Mouse (Mus musculus) CH12.LX (cell line): ENCODE data around the gene Ctsq. TPM values are rescaled to one million over a fixed set of nuclear protein-coding genes. Genes with fewer than 3 reads are reported as not detected.
"Not testable (repeated sequence)": the region's sequence is repeated elsewhere in the genome, so short reads cannot be mapped to it uniquely, and the experiment has no call there.

Experiments
- DNase-seq: peaks from one replicate; pipeline ENCODE4 v3.0.0-alpha.2; 2013; ENCODE audit errors: extremely low read depth
- H3K27ac ChIP-seq: 2 replicates; pipeline ENCODE4 v1.5.1; 2012; ENCODE audit warnings: low read depth, mild to moderate bottlenecking, control low read depth, moderate library complexity; ENCODE audit not compliant: insufficient read depth
- H3K27me3 ChIP-seq: replicated peaks from 2 replicates; pipeline ENCODE3; 2012; ENCODE audit warnings: inconsistent platforms
- H3K36me3 ChIP-seq, 2 experiments: replicated peaks in 1 of 2; 2 replicates each; pipeline versions ENCODE3 to v1.6.1; 2012; ENCODE audit warnings: inconsistent platforms in 1 of 2, low read length in 1 of 2, mild to moderate bottlenecking in 1 of 2, mixed read lengths in 1 of 2, moderate library complexity in 1 of 2; ENCODE audit not compliant: control insufficient read depth in 1 of 2, insufficient read depth in 1 of 2
- H3K4me1 ChIP-seq, 2 experiments: 2 replicates each; pipeline ENCODE4 v1.6.1; 2012; ENCODE audit warnings: inconsistent platforms in 1 of 2, moderate library complexity in 1 of 2; ENCODE audit not compliant: insufficient read depth in 2 of 2, control insufficient read depth in 1 of 2
- H3K4me2 ChIP-seq: 2 replicates; pipeline ENCODE4 v1.6.1; 2012; ENCODE audit warnings: low read depth, mild to moderate bottlenecking, control low read depth; ENCODE audit not compliant: poor library complexity, insufficient read depth, severe bottlenecking
- H3K4me3 ChIP-seq, 3 experiments: fragments of 150-350 bp in 1 of 3; sonication (generic) in 1 of 3; replicated peaks in 1 of 3; 2 replicates each; pipeline versions ENCODE3 to v1.5.1; 2011 to 2012; ENCODE audit warnings: low read depth in 2 of 3, low read length in 2 of 3, mild to moderate bottlenecking in 2 of 3, moderate library complexity in 2 of 3, control low read depth in 1 of 3, improper control_type of control experiment in 1 of 3, inconsistent platforms in 1 of 3, mixed read lengths in 1 of 3; ENCODE audit not compliant: poor library complexity in 1 of 3
- H3K79me2 ChIP-seq: replicated peaks from 2 replicates; pipeline ENCODE4 v1.6.1; 2012; ENCODE audit warnings: mild to moderate bottlenecking, moderate library complexity; ENCODE audit not compliant: control insufficient read depth, poor library complexity, insufficient read depth, severe bottlenecking; ENCODE audit errors: extremely low read depth
- H3K9ac ChIP-seq: 2 replicates; pipeline ENCODE4 v1.6.1; 2012; ENCODE audit warnings: low read depth, mild to moderate bottlenecking, control low read depth, moderate library complexity; ENCODE audit not compliant: insufficient read depth
- H3K9me3 ChIP-seq: replicated peaks from 2 replicates; pipeline ENCODE3; 2012; ENCODE audit warnings: low read length, inconsistent platforms, mixed read lengths
- CHD2 ChIP-seq: IDR thresholded peaks from 2 replicates; pipeline ENCODE4 v1.6.1; 2011; ENCODE audit warnings: low read length, improper control_type of control experiment
- E2F4 ChIP-seq: IDR thresholded peaks from 2 replicates; pipeline ENCODE4 v1.6.1; 2011; ENCODE audit warnings: low read depth, low read length, improper control_type of control experiment; ENCODE audit not compliant: insufficient replicate concordance
- ELF1 ChIP-seq: IDR thresholded peaks from 2 replicates; pipeline ENCODE4 v1.6.1; 2014; ENCODE audit warnings: low read depth, mild to moderate bottlenecking, inconsistent platforms, low read length, improper control_type of control experiment
- EP300 ChIP-seq: IDR thresholded peaks from 2 replicates; pipeline ENCODE4 v1.6.1; 2011; ENCODE audit warnings: low read length, improper control_type of control experiment
- GABPA ChIP-seq: IDR thresholded peaks from 2 replicates; pipeline ENCODE4 v1.6.1; 2012; ENCODE audit warnings: low read depth, low read length, improper control_type of control experiment, inconsistent platforms; ENCODE audit not compliant: insufficient replicate concordance
- HCFC1 ChIP-seq: IDR thresholded peaks from 2 replicates; pipeline ENCODE4 v1.6.1; 2012; ENCODE audit warnings: low read depth, mild to moderate bottlenecking, inconsistent platforms, low read length, improper control_type of control experiment
- IRF4 ChIP-seq: IDR thresholded peaks from 2 replicates; pipeline ENCODE4 v1.6.1; 2014; ENCODE audit warnings: low read depth, mild to moderate bottlenecking, inconsistent platforms, low read length, improper control_type of control experiment
- JUN ChIP-seq: IDR thresholded peaks from 2 replicates; pipeline ENCODE4 v1.6.1; 2011; ENCODE audit warnings: low read depth, mild to moderate bottlenecking, low read length, improper control_type of control experiment, moderate library complexity; ENCODE audit not compliant: insufficient read depth
- MAX ChIP-seq: IDR thresholded peaks from 2 replicates; pipeline ENCODE4 v1.6.1; 2011; ENCODE audit warnings: low read length, improper control_type of control experiment
- MAZ ChIP-seq: IDR thresholded peaks from 2 replicates; pipeline ENCODE4 v1.6.1; 2012; ENCODE audit warnings: low read depth, mild to moderate bottlenecking, inconsistent platforms, low read length, improper control_type of control experiment, moderate library complexity
- MEF2A ChIP-seq: IDR thresholded peaks from 2 replicates; pipeline ENCODE4 v1.6.1; 2014; ENCODE audit warnings: low read depth, mild to moderate bottlenecking, inconsistent platforms, low read length, improper control_type of control experiment, borderline replicate concordance
- PAX5 ChIP-seq: IDR thresholded peaks from 2 replicates; pipeline ENCODE4 v1.6.1; 2012; ENCODE audit warnings: low read length, inconsistent platforms, mixed read lengths
- RAD21 ChIP-seq: IDR thresholded peaks from 2 replicates; pipeline ENCODE4 v1.6.1; 2011; ENCODE audit warnings: low read depth, mild to moderate bottlenecking, low read length, improper control_type of control experiment, moderate library complexity
- SIN3A ChIP-seq: IDR thresholded peaks from 2 replicates; pipeline ENCODE4 v1.6.1; 2012; ENCODE audit warnings: low read length, improper control_type of control experiment, inconsistent platforms
- TBP ChIP-seq: conservative IDR thresholded peaks from 2 replicates; pipeline ENCODE4 v1.6.1; 2011; ENCODE audit warnings: low read depth, low read length, improper control_type of control experiment
- ZC3H11A ChIP-seq: IDR thresholded peaks from 2 replicates; pipeline ENCODE4 v1.6.1; 2012; ENCODE audit warnings: low read depth, mild to moderate bottlenecking, inconsistent platforms, low read length, improper control_type of control experiment
- dilution Hi-C: fragments of 300-500 bp; cut with MboI; formaldehyde crosslinking; loops from 2 replicates; pipeline ENCODE4 v1.14.3; 2020; ENCODE audit warnings: low sequenced_read_pairs; ENCODE audit not compliant: extremely low pct_unique_long_range_greater_than_20kb, extremely low pct_ligation_motif_present
- in situ Hi-C: fragments of 300-500 bp; cut with MboI; formaldehyde crosslinking; loops from 3 replicates; pipeline ENCODE4 v1.14.3; 2019; ENCODE audit warnings: low sequenced_read_pairs, low pct_ligation_motif_present, low pct_unique_long_range_greater_than_20kb, mixed read lengths
- polyA plus RNA-seq: library from polyadenylated mRNA; unstranded; fragments of >175 nt; gene quantifications from 2 replicates; pipeline ENCODE4 v1.2.1, GENCODE M21; 2012; ENCODE audit warnings: low read depth; ENCODE audit not compliant: insufficient read length
- total RNA-seq, 2 experiments: library from RNA; depleted of rRNA; stranded (reverse); fragments of 300-350 nt in 1 of 2; fragments of >200 nt in 1 of 2; gene quantifications; 2 replicates each; pipeline ENCODE4 v1.2.3; 2012 to 2014

Gene Ctsq
- total and polyA plus RNA-seq, 3 experiments, result not detected

DNA sequence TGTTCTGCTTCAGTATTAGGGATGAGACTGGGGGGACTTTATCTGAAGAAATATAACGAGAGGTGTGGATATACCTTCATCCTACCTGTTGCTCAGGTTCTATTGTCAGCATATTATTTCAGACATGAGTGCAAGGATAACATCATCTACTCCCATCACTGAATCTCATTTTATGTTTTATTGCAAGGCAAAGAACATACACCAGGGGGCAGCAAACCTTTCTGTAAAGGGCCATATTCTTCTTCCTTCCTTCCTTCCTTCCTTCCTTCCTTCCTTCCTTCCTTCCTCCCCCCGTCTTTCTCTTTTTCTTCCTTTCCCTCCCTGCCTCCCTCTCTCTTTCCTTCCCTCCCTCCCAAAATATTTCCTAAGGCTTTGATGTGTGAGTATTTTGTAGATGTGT is 42.8 kb downstream of the Ctsq start:
- H3K4me2 ChIP-seq, result no peak overlapping the region
- no peak overlapping the region for H3K27ac ChIP-seq
- H3K79me2 ChIP-seq, result no peaks in the 10 kb centered on the region
- no peak overlapping the region for H3K9ac ChIP-seq
- no peak overlapping the region for H3K4me3 ChIP-seq
- DNase-seq, result no peak
- H3K36me3 ChIP-seq, result no peaks in the 10 kb centered on the region
- H3K27me3 ChIP-seq, result no peaks in the 10 kb centered on the region
- H3K4me1 ChIP-seq, result no peaks in the 10 kb centered on the region
- TF ChIP-seq RAD21 (no peak), SIN3A (no peak), ZC3H11A (no peak), IRF4 (no peak), JUN (no peak), MAZ (no peak), E2F4 (no peak), HCFC1 (no peak), ELF1 (no peak), MAX (no peak), TBP (no peak), PAX5 (no peak), EP300 (no peak), MEF2A (no peak), CHD2 (no peak), GABPA (no peak)
- H3K9me3 ChIP-seq, result peaks cover 31% of the 10 kb centered on the region
- in situ Hi-C loops, result no loop called here
- dilution Hi-C loops, result no loop called here

DNA sequence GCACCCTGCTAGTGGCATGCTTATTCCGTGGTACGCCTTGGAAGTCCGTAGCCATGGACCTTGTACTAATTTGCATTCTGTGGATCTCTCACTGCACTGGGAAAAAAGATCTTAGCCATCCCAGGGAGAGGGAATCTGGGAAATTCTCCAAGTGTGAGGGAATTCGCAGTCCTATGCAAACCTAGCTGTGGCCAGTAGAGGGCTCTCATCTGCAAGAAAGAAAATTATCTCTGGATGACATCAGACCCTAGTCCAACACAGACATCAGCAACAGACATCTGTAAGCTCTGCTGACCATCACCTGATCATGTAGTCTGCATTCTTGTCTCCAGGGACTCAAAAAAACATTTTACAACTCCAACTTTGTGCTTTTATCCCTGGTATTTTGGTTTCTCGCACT is 53.5 kb downstream of the Ctsq start:
- H3K36me3 ChIP-seq, in situ Hi-C loops, H3K27me3 ChIP-seq, H3K4me2 ChIP-seq, H3K4me1 ChIP-seq, DNase-seq, H3K27ac ChIP-seq, H3K79me2 ChIP-seq, dilution Hi-C loops, H3K9me3 ChIP-seq, H3K4me3 ChIP-seq, H3K9ac ChIP-seq: not testable (repeated sequence)

Other genes starting within 250 kb of the Ctsq start
- not detected in 2 replicates for gene Ctsll3, start 237.8 kb downstream of the Ctsq start, total RNA-seq (2012; rRNA removed)
- not detected in 2 replicates for gene Ctsll3, start 237.8 kb downstream of the Ctsq start, total RNA-seq (2014; rRNA removed)
- not detected in 2 replicates for gene Ctsll3, start 237.8 kb downstream of the Ctsq start, polyA plus RNA-seq
- not detected in 2 replicates for gene 4930486L24Rik, start 176.2 kb downstream of the Ctsq start, total RNA-seq (2012; rRNA removed)
- gene 4930486L24Rik, start 176.2 kb downstream of the Ctsq start, total RNA-seq (2014; rRNA removed), result not detected in 2 replicates
- not detected in 2 replicates for gene 4930486L24Rik, start 176.2 kb downstream of the Ctsq start, polyA plus RNA-seq
- gene Gm49392, start 143.7 kb downstream of the Ctsq start, total RNA-seq (2012; rRNA removed), result not detected in 2 replicates
- not detected in 2 replicates for gene Gm49392, start 143.7 kb downstream of the Ctsq start, total RNA-seq (2014; rRNA removed)
- not detected in 2 replicates for gene Gm49392, start 143.7 kb downstream of the Ctsq start, polyA plus RNA-seq
- gene Ctla2b, start 143.2 kb downstream of the Ctsq start, total RNA-seq (2012; rRNA removed), result not detected in 2 replicates
- gene Ctla2b, start 143.2 kb downstream of the Ctsq start, total RNA-seq (2014; rRNA removed), result not detected in 2 replicates
- gene Ctla2b, start 143.2 kb downstream of the Ctsq start, polyA plus RNA-seq, result not detected in 2 replicates
- gene Tpbpb, start 135.8 kb downstream of the Ctsq start, total RNA-seq (2012; rRNA removed), result not detected in 2 replicates
- gene Tpbpb, start 135.8 kb downstream of the Ctsq start, total RNA-seq (2014; rRNA removed), result not detected in 2 replicates
- gene Tpbpb, start 135.8 kb downstream of the Ctsq start, polyA plus RNA-seq, result not detected in 2 replicates
- gene Gm49393, start 105.0 kb downstream of the Ctsq start, total RNA-seq (2012; rRNA removed), result not detected in 2 replicates
- gene Gm49393, start 105.0 kb downstream of the Ctsq start, total RNA-seq (2014; rRNA removed), result not detected in 2 replicates
- not detected in 2 replicates for gene Gm49393, start 105.0 kb downstream of the Ctsq start, polyA plus RNA-seq
- not detected in 2 replicates for gene Gm49391, start 104.1 kb downstream of the Ctsq start, total RNA-seq (2012; rRNA removed)
- gene Gm49391, start 104.1 kb downstream of the Ctsq start, total RNA-seq (2014; rRNA removed), result not detected in 2 replicates
- not detected in 2 replicates for gene Gm49391, start 104.1 kb downstream of the Ctsq start, polyA plus RNA-seq
- not detected in 2 replicates for gene Ctla2a, start 104.0 kb downstream of the Ctsq start, total RNA-seq (2012; rRNA removed)
- not detected in 2 replicates for gene Ctla2a, start 104.0 kb downstream of the Ctsq start, total RNA-seq (2014; rRNA removed)
- not detected in 2 replicates for gene Ctla2a, start 104.0 kb downstream of the Ctsq start, polyA plus RNA-seq
- not detected in 2 replicates for gene Tpbpa, start 98.6 kb downstream of the Ctsq start, total RNA-seq (2012; rRNA removed)
- gene Tpbpa, start 98.6 kb downstream of the Ctsq start, total RNA-seq (2014; rRNA removed), result not detected in 2 replicates
- gene Tpbpa, start 98.6 kb downstream of the Ctsq start, polyA plus RNA-seq, result not detected in 2 replicates
- gene Ctsj, start 34.7 kb downstream of the Ctsq start, total RNA-seq (2012; rRNA removed), result not detected in 2 replicates
- not detected in 2 replicates for gene Ctsj, start 34.7 kb downstream of the Ctsq start, total RNA-seq (2014; rRNA removed)
- gene Ctsj, start 34.7 kb downstream of the Ctsq start, polyA plus RNA-seq, result not detected in 2 replicates
- not detected in 2 replicates for gene Ctsr, start 123.6 kb upstream of the Ctsq start, total RNA-seq (2012; rRNA removed)
- not detected in 2 replicates for gene Ctsr, start 123.6 kb upstream of the Ctsq start, total RNA-seq (2014; rRNA removed)
- not detected in 2 replicates for gene Ctsr, start 123.6 kb upstream of the Ctsq start, polyA plus RNA-seq
- not detected in 2 replicates for gene Cts6, start 162.8 kb upstream of the Ctsq start, total RNA-seq (2012; rRNA removed)
- not detected in 2 replicates for gene Cts6, start 162.8 kb upstream of the Ctsq start, total RNA-seq (2014; rRNA removed)
- gene Cts6, start 162.8 kb upstream of the Ctsq start, polyA plus RNA-seq, result not detected in 2 replicates
- gene Cts8, start 214.7 kb upstream of the Ctsq start, total RNA-seq (2012; rRNA removed), result not detected in 2 replicates
- not detected in 2 replicates for gene Cts8, start 214.7 kb upstream of the Ctsq start, total RNA-seq (2014; rRNA removed)
- not detected in 2 replicates for gene Cts8, start 214.7 kb upstream of the Ctsq start, polyA plus RNA-seq
- not detected in 2 replicates for gene Gm49398, start 248.2 kb upstream of the Ctsq start, total RNA-seq (2012; rRNA removed)
- gene Gm49398, start 248.2 kb upstream of the Ctsq start, total RNA-seq (2014; rRNA removed), result not detected in 2 replicates
- not detected in 2 replicates for gene Gm49398, start 248.2 kb upstream of the Ctsq start, polyA plus RNA-seq